Mouse (Mus musculus) naive thymus-derived CD4-positive, alpha-beta T cell, adult 2 months (primary cell): ENCODE measurements around the gene Idua.

Source experiments
- DNase-seq: peaks from one replicate; pipeline ENCODE4 v3.0.0-alpha.2; 2011; ENCODE audit warnings: low read depth

Idua gene

GRCm38 (mm10) chr5:108654444-108654990, 5.6 kb upstream of the Idua start:
- no peak for DNase-seq

- no peak for DNase-seq
Observed at GRCm38 (mm10) chr5:108655381-108655780, 4.8 kb upstream of the Idua start.

- no peak for DNase-seq
Observed at GRCm38 (mm10) chr5:108655891-108656650, 4.1 kb upstream of the Idua start.

GRCm38 (mm10) chr5:108657406-108657805, 2.7 kb upstream of the Idua start:
- no peak for DNase-seq

- no peak for DNase-seq
Observed at GRCm38 (mm10) chr5:108658611-108659010, 1.5 kb upstream of the Idua start.

GRCm38 (mm10) chr5:108660632-108661268, 619 bp downstream of the Idua start:
- peak; percentile 86 for DNase-seq

- no peak for DNase-seq
Observed at GRCm38 (mm10) chr5:108662772-108663171, 2.6 kb downstream of the Idua start.

- no peak for DNase-seq
Observed at GRCm38 (mm10) chr5:108665066-108665465, 4.9 kb downstream of the Idua start.

- DNase-seq = no peak
Observed at GRCm38 (mm10) chr5:108667370-108667769, 7.2 kb downstream of the Idua start.

- no peak for DNase-seq
Observed at GRCm38 (mm10) chr5:108668387-108668932, 8.3 kb downstream of the Idua start.

- peak; percentile 88 for DNase-seq
Observed at GRCm38 (mm10) chr5:108668977-108669936, 9.1 kb downstream of the Idua start, which contains the start of gene Dgkq. TSS of gene Dgkq (minus strand) at chr5:108669672.

- no peak for DNase-seq
Observed at GRCm38 (mm10) chr5:108669986-108670385, 9.9 kb downstream of the Idua start.

- DNase-seq = peak; percentile 69
Observed at GRCm38 (mm10) chr5:108670785-108671184, 10.7 kb downstream of the Idua start.

GRCm38 (mm10) chr5:108671757-108672156, 11.6 kb downstream of the Idua start:
- peak; percentile 17 for DNase-seq

- no peak for DNase-seq
Observed at GRCm38 (mm10) chr5:108674624-108675023, 14.5 kb downstream of the Idua start.

GRCm38 (mm10) chr5:108675251-108675816, 15.2 kb downstream of the Idua start, which contains the start of gene Slc26a1:
TSS of gene Slc26a1 (minus strand) at chr5:108675569.
- no peak for DNase-seq

GRCm38 (mm10) chr5:108676772-108677498, 16.8 kb downstream of the Idua start:
- no peak for DNase-seq

- no peak for DNase-seq
Observed at GRCm38 (mm10) chr5:108677605-108678295, 17.6 kb downstream of the Idua start.

GRCm38 (mm10) chr5:108678296-108678854, 18.2 kb downstream of the Idua start:
- DNase-seq = no peak

GRCm38 (mm10) chr5:108679909-108680308, 19.8 kb downstream of the Idua start:
- peak; percentile 21 for DNase-seq
